Mouse (Mus musculus): ENCODE results near the gene Elk4. TPM values are rescaled to one million over a fixed set of nuclear protein-coding genes. Genes with fewer than 3 reads are reported as not detected.

Gene Elk4
- polyA plus RNA-seq, 1 experiment from 2014 or later, result 12.6 TPM

Other genes with a start within 250 kb of the Elk4 start
- 0.10 and 0.74 TPM in 2 replicates for gene Pm20d1, start 210.2 kb upstream of the Elk4 start, polyA plus RNA-seq (2015; fragmentation: Nextera tagmentation; extraction: Ambion mirVana)
- gene Slc41a1, start 180.1 kb upstream of the Elk4 start, polyA plus RNA-seq (2015; fragmentation: Nextera tagmentation; extraction: Ambion mirVana), result 14.1 and 14.4 TPM in 2 replicates
- gene Rab29, start 140.4 kb upstream of the Elk4 start, polyA plus RNA-seq (2015; fragmentation: Nextera tagmentation; extraction: Ambion mirVana), result 7.7 and 7.8 TPM in 2 replicates
- 60.4 and 69.2 TPM in 2 replicates for gene Nucks1, start 97.1 kb upstream of the Elk4 start, polyA plus RNA-seq (2015; fragmentation: Nextera tagmentation; extraction: Ambion mirVana)
- gene Slc45a3, start 44.6 kb upstream of the Elk4 start, polyA plus RNA-seq (2015; fragmentation: Nextera tagmentation; extraction: Ambion mirVana), result 9.5 and 12.9 TPM in 2 replicates
- 7.3 and 8.0 TPM in 2 replicates for gene Mfsd4a, start 60.5 kb downstream of the Elk4 start, polyA plus RNA-seq (2015; fragmentation: Nextera tagmentation; extraction: Ambion mirVana)
- 0.32 and 0.41 TPM in 2 replicates for gene Cdk18, start 132.1 kb downstream of the Elk4 start, polyA plus RNA-seq (2015; fragmentation: Nextera tagmentation; extraction: Ambion mirVana)
- gene Lemd1, start 183.8 kb downstream of the Elk4 start, polyA plus RNA-seq (2015; fragmentation: Nextera tagmentation; extraction: Ambion mirVana), result 19.5 and 22.5 TPM in 2 replicates
- gene AC124108.1, start 183.8 kb downstream of the Elk4 start, polyA plus RNA-seq (2015; fragmentation: Nextera tagmentation; extraction: Ambion mirVana), result 5.6 and 6.1 TPM in 2 replicates
- 0.58 and 1.1 TPM in 2 replicates for gene Gm10188, start 222.2 kb downstream of the Elk4 start, polyA plus RNA-seq (2015; fragmentation: Nextera tagmentation; extraction: Ambion mirVana)

Measured in midbrain, embryonic 13.5 days (tissue).